Mouse (Mus musculus) megakaryocyte-erythroid progenitor cell, adult 5-6 weeks (primary cell): Measurements from ENCODE around the gene Apeh. TPM values are rescaled to one million over a fixed set of nuclear protein-coding genes. Genes with fewer than 3 reads are reported as not detected.
"Not testable (repeated sequence)": the region's sequence is repeated elsewhere in the genome, so short reads cannot be mapped to it uniquely, and the experiment has no call there.

ENCODE experiments used
- ATAC-seq: replicated peaks from 2 replicates; pipeline ENCODE4 v1.8.0; 2016; ENCODE audit warnings: mild to moderate bottlenecking, inconsistent platforms; ENCODE audit not compliant: severe bottlenecking, poor library complexity, low FRiP score, low TSS enrichment
- total RNA-seq, 2 experiments: library from RNA; stranded (forward) in 1 of 2; stranded (reverse) in 1 of 2; fragments of 200-1000, 215-1000 nt in 1 of 2; fragments of >200 nt in 1 of 2; fragmentation: Nextera tagmentation in 1 of 2; gene quantifications; 2 replicates each; pipeline ENCODE4 v1.2.3; 2014 to 2017

The Apeh gene
- total RNA-seq (2014; fragmentation: Nextera tagmentation) (162 and 202 TPM in 2 replicates), total RNA-seq (2017) (119 and 214 TPM in 2 replicates)

GRCm38 (mm10) chr9:108094184-108094941 is at the start of gene Apeh:
TSS of gene Apeh (minus strand) at chr9:108094606.
- peak; percentile 72 for ATAC-seq

GRCm38 (mm10) chr9:108143470-108143869 is 49.1 kb upstream of the Apeh start:
- ATAC-seq, result no peak

- ATAC-seq, result no peak
Observed at GRCm38 (mm10) chr9:108141387-108141786, 47.0 kb upstream of the Apeh start.

- no peak for ATAC-seq
Observed at GRCm38 (mm10) chr9:108139963-108140695, 45.7 kb upstream of the Apeh start.

- no peak for ATAC-seq
Observed at GRCm38 (mm10) chr9:108139169-108139962, 45.0 kb upstream of the Apeh start.

- no peak for ATAC-seq
Observed at GRCm38 (mm10) chr9:108138118-108138517, 43.7 kb upstream of the Apeh start.

GRCm38 (mm10) chr9:108137523-108137922 is 43.1 kb upstream of the Apeh start:
- no peak for ATAC-seq

GRCm38 (mm10) chr9:108136930-108137462 is 42.6 kb upstream of the Apeh start:
- ATAC-seq, result no peak

GRCm38 (mm10) chr9:108136225-108136624 is 41.8 kb upstream of the Apeh start:
- no peak; the same call in 1 of the 2 replicates for ATAC-seq

- not testable (repeated sequence) for ATAC-seq
Observed at GRCm38 (mm10) chr9:108135679-108136078, 41.3 kb upstream of the Apeh start.

GRCm38 (mm10) chr9:108133478-108133877 is 39.1 kb upstream of the Apeh start:
- no peak for ATAC-seq

GRCm38 (mm10) chr9:108132373-108132772 is 38.0 kb upstream of the Apeh start:
- no peak for ATAC-seq

- no peak for ATAC-seq
Observed at GRCm38 (mm10) chr9:108131502-108131901, 37.1 kb upstream of the Apeh start.

- ATAC-seq, result no peak
Observed at GRCm38 (mm10) chr9:108129042-108129948, 34.9 kb upstream of the Apeh start.

- ATAC-seq, result no peak
Observed at GRCm38 (mm10) chr9:108128248-108128647, 33.8 kb upstream of the Apeh start.

GRCm38 (mm10) chr9:108126436-108127180 is 32.2 kb upstream of the Apeh start:
- no peak for ATAC-seq

GRCm38 (mm10) chr9:108125731-108126130 is 31.3 kb upstream of the Apeh start:
- no peak for ATAC-seq

GRCm38 (mm10) chr9:108123916-108124315 is 29.5 kb upstream of the Apeh start:
- ATAC-seq, result no peak
